Mouse (Mus musculus): ENCODE results near the gene Cldn7. TPM values are rescaled to one million over a fixed set of nuclear protein-coding genes. Genes with fewer than 3 reads are reported as not detected.
A peak's percentile ranks its signal among the peaks of the same experiment; 100 is the strongest.
"Not testable (repeated sequence)": the region's sequence is repeated elsewhere in the genome, so short reads cannot be mapped to it uniquely, and the experiment has no call there.

Gene Cldn7
- polyA plus RNA-seq, 1 experiment from 2014 or later = not detected

DNA sequence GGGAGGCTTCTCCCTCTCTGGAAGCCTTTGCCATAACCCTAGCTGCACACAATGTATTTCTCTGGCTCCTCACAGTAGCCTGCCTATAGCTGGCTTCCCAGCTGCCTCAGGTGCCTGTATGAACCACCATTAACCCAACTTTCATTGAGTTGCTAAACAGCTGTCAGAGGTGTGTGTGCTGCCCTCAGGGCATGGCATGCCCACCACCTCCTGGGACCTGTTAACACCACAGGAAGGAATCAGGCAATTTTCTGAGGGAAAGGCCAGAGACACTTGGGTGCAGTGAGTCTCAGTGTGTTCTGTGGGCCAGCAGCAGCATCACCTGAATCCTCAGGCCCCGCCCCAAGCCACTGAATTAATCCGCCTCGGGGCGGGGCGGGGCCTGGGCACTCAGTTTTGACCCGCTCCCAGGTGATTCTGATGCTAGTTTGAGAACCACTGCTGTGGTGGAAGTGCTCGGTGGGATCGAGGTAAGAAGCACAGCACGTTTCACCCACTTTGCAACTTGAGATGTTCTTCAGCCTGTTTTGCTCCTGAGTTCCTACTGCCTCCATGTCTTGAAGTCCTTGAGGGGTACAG lies 26.1 kb upstream of the Cldn7 start:
- Histone ChIP-seq H3K36me3 (ENCODE audit: inconsistent target) (no peaks in the 10 kb centered on the region), H3K4me3 (ENCODE audit: inconsistent target) (no peak overlapping the region), H3K27ac (no peak overlapping the region), H3K79me2 (ENCODE audit: inconsistent target) (no peaks in the 10 kb centered on the region)
- WGBS (ENCODE audit: missing documents) = 80% methylated on average over 9 of the region's 9 CpGs

- no peaks in the 10 kb centered on the region for H3K36me3 ChIP-seq (ENCODE audit: inconsistent target)
- 83% methylated on average over 5 of the region's 5 CpGs for WGBS (ENCODE audit: missing documents)
Observed at GRCm38 (mm10) chr11:69939181-69939580, 25.4 kb upstream of the Cldn7 start.

GRCm38 (mm10) chr11:69939731-69940130 lies 24.8 kb upstream of the Cldn7 start:
- H3K4me3 ChIP-seq (ENCODE audit: inconsistent target) = no peak overlapping the region
- no peaks in the 10 kb centered on the region for H3K79me2 ChIP-seq (ENCODE audit: inconsistent target)
- H3K36me3 ChIP-seq (ENCODE audit: inconsistent target) = no peaks in the 10 kb centered on the region
- no peak overlapping the region for H3K27ac ChIP-seq
- WGBS (ENCODE audit: missing documents) = 92% methylated on average over 17 of the region's 17 CpGs

More at GRCm38 (mm10) chr11:69939181-69939580, 25.4 kb upstream of the Cldn7 start:
- no peak overlapping the region for H3K27ac ChIP-seq
- H3K79me2 ChIP-seq (ENCODE audit: inconsistent target) = no peaks in the 10 kb centered on the region
- H3K4me3 ChIP-seq (ENCODE audit: inconsistent target) = no peak overlapping the region

- H3K79me2 ChIP-seq (ENCODE audit: inconsistent target) = no peaks in the 10 kb centered on the region
- 95% methylated on average over 4 of the region's 4 CpGs for WGBS (ENCODE audit: missing documents)
Observed at GRCm38 (mm10) chr11:69940962-69941361, 23.6 kb upstream of the Cldn7 start.

DNA sequence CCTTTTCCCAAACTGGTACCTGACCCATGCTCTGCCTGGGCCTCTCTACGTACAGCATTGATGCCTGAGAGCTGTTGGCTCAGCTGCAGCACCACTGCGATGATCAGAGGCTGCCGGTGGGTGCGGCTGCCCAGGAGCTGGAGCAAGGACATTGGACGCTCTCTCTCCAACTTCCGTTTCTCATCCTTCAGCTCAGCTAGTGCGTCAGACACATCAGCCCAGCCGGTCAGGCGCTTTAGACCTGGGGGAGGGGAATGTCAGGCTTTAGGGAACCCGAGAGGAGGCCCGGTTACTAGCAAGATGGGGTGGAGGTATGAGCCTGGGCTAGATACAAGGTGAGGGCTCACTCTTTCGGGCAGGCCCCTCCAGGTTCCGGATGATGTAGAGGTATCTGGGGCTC lies 19.4 kb upstream of the Cldn7 start:
- Histone ChIP-seq H3K27ac (no peak overlapping the region), H3K4me3 (ENCODE audit: inconsistent target) (no peak overlapping the region), H3K36me3 (ENCODE audit: inconsistent target) (no peaks in the 10 kb centered on the region), H3K79me2 (ENCODE audit: inconsistent target) (no peaks in the 10 kb centered on the region)
- 92% methylated on average over 13 of the region's 13 CpGs for WGBS (ENCODE audit: missing documents)

More at GRCm38 (mm10) chr11:69940962-69941361, 23.6 kb upstream of the Cldn7 start:
- no peaks in the 10 kb centered on the region for H3K36me3 ChIP-seq (ENCODE audit: inconsistent target)
- no peak overlapping the region for H3K27ac ChIP-seq
- no peak overlapping the region for H3K4me3 ChIP-seq (ENCODE audit: inconsistent target)

GRCm38 (mm10) chr11:69945997-69946891 lies 18.3 kb upstream of the Cldn7 start:
- H3K4me3 ChIP-seq (ENCODE audit: inconsistent target) = no peak overlapping the region
- H3K36me3 ChIP-seq (ENCODE audit: inconsistent target) = no peaks in the 10 kb centered on the region
- WGBS (ENCODE audit: missing documents) = 88% methylated on average over 18 of the region's 18 CpGs
- no peak overlapping the region for H3K27ac ChIP-seq
- no peaks in the 10 kb centered on the region for H3K79me2 ChIP-seq (ENCODE audit: inconsistent target)

DNA sequence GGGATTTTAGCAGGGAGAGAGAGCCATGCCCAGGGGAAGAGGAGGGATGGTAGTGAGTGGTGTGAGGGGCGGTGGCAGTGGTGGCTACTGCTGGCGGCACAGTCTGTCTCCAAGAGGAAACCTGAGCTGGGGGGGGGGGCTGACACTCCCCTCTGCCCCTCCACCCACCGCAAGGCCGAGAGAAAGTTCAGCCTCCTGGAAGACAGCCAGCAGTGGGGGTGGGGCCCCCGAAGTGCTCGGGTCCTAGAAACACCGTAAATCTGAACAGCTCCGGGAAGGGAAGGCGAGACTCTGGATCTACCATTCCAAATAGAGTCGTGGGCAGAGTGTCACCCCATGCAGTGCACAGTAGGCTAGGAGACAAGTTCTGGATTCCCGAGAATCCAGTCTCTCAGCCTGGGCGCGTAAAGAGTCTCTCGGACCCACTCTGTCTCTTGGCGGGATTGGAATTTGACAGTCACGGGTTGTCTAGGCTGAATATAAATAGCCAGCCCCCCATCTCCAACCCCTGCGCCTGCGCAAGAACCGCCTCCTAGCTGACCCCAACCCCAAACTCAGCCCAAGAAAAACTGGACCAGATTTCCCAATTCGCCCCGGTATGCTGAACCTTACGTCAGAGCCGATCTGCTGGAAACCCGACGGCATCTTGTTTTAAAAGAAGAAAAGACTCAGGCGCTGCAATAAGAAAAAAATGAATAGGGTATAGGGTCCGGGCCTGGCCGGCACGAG lies 17.1 kb upstream of the Cldn7 start:
- Histone ChIP-seq H3K36me3 (ENCODE audit: inconsistent target) (no peaks in the 10 kb centered on the region), H3K79me2 (ENCODE audit: inconsistent target) (no peaks in the 10 kb centered on the region), H3K27ac (no peak overlapping the region), H3K4me3 (ENCODE audit: inconsistent target) (no peak overlapping the region)
- 29% methylated on average over 29 of the region's 29 CpGs for WGBS (ENCODE audit: missing documents)

GRCm38 (mm10) chr11:69948066-69948762 lies 16.4 kb upstream of the Cldn7 start, which contains the start of gene Slc2a4:
TSS of gene Slc2a4 (minus strand) at chr11:69948188.
- Histone ChIP-seq H3K36me3 (ENCODE audit: inconsistent target) (no peaks in the 10 kb centered on the region), H3K79me2 (ENCODE audit: inconsistent target) (no peaks in the 10 kb centered on the region), H3K4me3 (ENCODE audit: inconsistent target) (peak within 1 kb of the TSS; percentile 1; the same call in 1 of the 2 replicates), H3K27ac (no peak within 1 kb of the TSS)
- WGBS (ENCODE audit: missing documents) = 2% methylated on average over 29 of the region's 34 CpGs

DNA sequence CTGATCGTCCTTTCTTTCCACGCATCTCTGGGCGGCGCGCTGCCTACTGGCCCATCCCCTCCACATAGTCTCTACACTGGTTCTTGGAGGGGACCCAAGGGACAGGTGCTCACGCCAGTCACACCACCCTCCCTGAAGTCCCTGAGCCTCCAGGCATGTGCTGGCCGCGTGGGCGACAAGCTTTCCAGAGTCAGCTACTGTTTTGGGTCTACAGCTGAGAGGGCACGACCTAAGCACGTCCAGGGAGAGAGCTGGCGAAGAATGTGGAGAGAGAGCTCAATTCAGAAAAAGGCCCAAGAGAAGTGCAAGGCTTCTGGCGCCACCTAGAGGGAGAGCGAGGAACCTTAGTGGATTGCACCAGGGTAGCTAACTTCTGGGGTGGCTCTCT lies 15.8 kb upstream of the Cldn7 start:
- WGBS (ENCODE audit: missing documents) = 2% methylated on average over 13 of the region's 14 CpGs
- H3K27ac ChIP-seq = no peak overlapping the region
- no peaks in the 10 kb centered on the region for H3K79me2 ChIP-seq (ENCODE audit: inconsistent target)
- H3K4me3 ChIP-seq (ENCODE audit: inconsistent target) = peak overlapping the region; percentile 1; the same call in 1 of the 2 replicates
- H3K36me3 ChIP-seq (ENCODE audit: inconsistent target) = no peaks in the 10 kb centered on the region

GRCm38 (mm10) chr11:69950807-69951459 lies 13.6 kb upstream of the Cldn7 start:
- H3K79me2 ChIP-seq (ENCODE audit: inconsistent target) = no peaks in the 10 kb centered on the region
- no peaks in the 10 kb centered on the region for H3K36me3 ChIP-seq (ENCODE audit: inconsistent target)
- 58% methylated on average over 4 of the region's 4 CpGs for WGBS (ENCODE audit: missing documents)

GRCm38 (mm10) chr11:69952274-69952673 lies 12.3 kb upstream of the Cldn7 start:
- Histone ChIP-seq H3K27ac (no peak overlapping the region), H3K79me2 (ENCODE audit: inconsistent target) (no peaks in the 10 kb centered on the region), H3K36me3 (ENCODE audit: inconsistent target) (no peaks in the 10 kb centered on the region), H3K4me3 (ENCODE audit: inconsistent target) (no peak overlapping the region)
- 45% methylated on average over 1 of the region's 1 CpGs for WGBS (ENCODE audit: missing documents)

More at GRCm38 (mm10) chr11:69950807-69951459, 13.6 kb upstream of the Cldn7 start:
- H3K4me3 ChIP-seq (ENCODE audit: inconsistent target) = no peak overlapping the region
- H3K27ac ChIP-seq = no peak overlapping the region

GRCm38 (mm10) chr11:69953267-69953915 lies 11.2 kb upstream of the Cldn7 start:
- Histone ChIP-seq H3K79me2 (ENCODE audit: inconsistent target) (no peaks in the 10 kb centered on the region), H3K36me3 (ENCODE audit: inconsistent target) (no peaks in the 10 kb centered on the region), H3K4me3 (ENCODE audit: inconsistent target) (no peak overlapping the region), H3K27ac (no peak overlapping the region)
- 46% methylated on average over 9 of the region's 11 CpGs for WGBS (ENCODE audit: missing documents)

DNA sequence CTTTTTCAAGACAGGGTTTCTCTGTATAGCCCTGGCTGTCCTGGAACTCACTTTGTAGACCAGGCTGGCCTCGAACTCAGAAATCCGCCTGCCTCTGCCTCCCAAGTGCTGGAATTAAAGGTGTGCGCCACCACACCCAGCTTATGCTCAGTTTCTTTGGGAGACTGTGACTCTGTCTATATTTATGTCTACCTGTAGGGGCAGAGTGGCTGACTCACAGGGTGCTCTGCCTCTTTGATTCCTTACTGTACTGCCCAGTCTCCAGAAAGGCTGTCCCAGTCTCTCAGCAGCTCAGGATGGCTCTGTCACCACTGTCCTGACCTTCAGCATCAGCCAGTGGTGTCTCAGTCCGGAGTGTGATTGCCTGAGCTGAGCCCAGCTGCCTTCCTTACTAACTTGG lies 9.0 kb upstream of the Cldn7 start:
- H3K36me3 ChIP-seq (ENCODE audit: inconsistent target); H3K4me3 ChIP-seq (ENCODE audit: inconsistent target); H3K79me2 ChIP-seq (ENCODE audit: inconsistent target); H3K27ac ChIP-seq: not testable (repeated sequence)
- WGBS (ENCODE audit: missing documents) = 72% methylated on average over 2 of the region's 4 CpGs
